30 mouse cellular contexts compared by ENCODE assay signal in genomic region chr7:120941214-120941613, GRCm38 (mm10). TPM values are rescaled to one million over a fixed set of nuclear protein-coding genes. Genes with fewer than 3 reads are reported as not detected.
DNase-seq lines count a peak whose midpoint lies in the region; TF ChIP-seq lines count a peak whose summit lies in the region.
"Had no signal": no experiment of that assay in that cellular context is flagged by ENCODE, and none has a peak within 500 bp of the region (broad histone marks: within the 10 kb centered on the region; RNA-seq: fewer than 3 reads in every experiment).

No protein-coding gene starts in this region.

- H3K27me3 ChIP-seq in cerebellum, adult 2 months (ENCODE audit: control insufficient read depth, insufficient read depth, low read length) = no peaks in the 10 kb centered on the region
- H3K27me3 ChIP-seq: CH12.LX; embryonic facial prominence, embryonic 13.5 days; embryonic facial prominence, embryonic 15.5 days; forebrain, embryonic 12.5 days; Patski had no signal

- peak overlapping the region; percentile 23 for H3K27ac ChIP-seq in cerebellum, adult 2 months (ENCODE audit: insufficient read depth, low read length)
- peak overlapping the region; percentile 76 for H3K27ac ChIP-seq in layer of hippocampus, adult 2 months
- no peak overlapping the region for H3K27ac ChIP-seq in cortical plate, adult 2 months (ENCODE audit: insufficient read depth, low read length)
- H3K27ac ChIP-seq: embryonic facial prominence, embryonic 13.5 days; embryonic facial prominence, embryonic 15.5 days; forebrain, embryonic 10.5 days; forebrain, embryonic 12.5 days had no signal

- TF ChIP-seq CTCF in cerebellum, adult 2 months (IDR thresholded peaks at IDR 0.05; ENCODE audit: borderline replicate concordance, insufficient read depth, low read depth, low read length) = no peak
- no peak for TF ChIP-seq CTCF in layer of hippocampus, adult 2 months (conservative IDR thresholded peaks at IDR 0.05)
- no peak for TF ChIP-seq CTCF in cortical plate, adult 2 months (IDR thresholded peaks at IDR 0.05; ENCODE audit: extremely low read depth, insufficient read depth, low read length)

- no peak for DNase-seq in cerebellum, adult 2 months
- no peak for DNase-seq in cerebellum, postnatal 4 days (ENCODE audit: low spot score in 2 of 2)
- peak; percentile 29 for DNase-seq in kidney, adult 18-20 months
- no peak for DNase-seq in kidney, adult 11 months
- DNase-seq in layer of hippocampus, adult 2 months (ENCODE audit: low spot score in 2 of 2) = no peak
- no peak for DNase-seq in layer of hippocampus, postnatal 36 days
- DNase-seq: adrenal gland, adult 8-10 months; adrenal gland, postnatal 14 days; adrenal gland, postnatal 36 days; B cell, adult 2 months; cerebellum, adult 11-12 months; cerebellum, adult 8-10 months; cerebellum, adult 9-11 months; cerebellum, postnatal 14 days; cerebellum, postnatal 36 days; embryo, embryonic 11 days had no signal

- WGBS in cerebellum, adult 2 months = 93% methylated on average over 6 of the region's 6 CpGs

- H3K4me3 ChIP-seq in cerebellum, adult 2 months (replicated peaks; ENCODE audit: insufficient read depth, low read depth, low read length) = peak overlapping the region; percentile 19
- peak overlapping the region; percentile 30 for H3K4me3 ChIP-seq in layer of hippocampus, adult 2 months
- H3K4me3 ChIP-seq in cortical plate, adult 2 months (ENCODE audit: insufficient read depth, low read length) = peak overlapping the region; percentile 30
- H3K4me3 ChIP-seq: embryonic facial prominence, embryonic 13.5 days; embryonic facial prominence, embryonic 15.5 days; erythroblast, embryonic 14.5 days; forebrain, embryonic 10.5 days; forebrain, embryonic 12.5 days had no signal

- no peak for TF ChIP-seq POLR2A in cerebellum, adult 2 months (IDR thresholded peaks at IDR 0.05; ENCODE audit: borderline replicate concordance, insufficient read depth, low read length)
- no peak for TF ChIP-seq POLR2A in cortical plate, adult 2 months (IDR thresholded peaks at IDR 0.05; ENCODE audit: extremely low read depth, insufficient read depth, low read length)

- H3K4me1 ChIP-seq in cerebellum, adult 2 months (ENCODE audit: control insufficient read depth, insufficient read depth, low read length) = no peaks in the 10 kb centered on the region
- peaks cover 3% of the 10 kb centered on the region for H3K4me1 ChIP-seq in cortical plate, adult 2 months (ENCODE audit: control insufficient read depth, insufficient read depth, low read length)
- H3K4me1 ChIP-seq: embryonic facial prominence, embryonic 13.5 days; embryonic facial prominence, embryonic 15.5 days; forebrain, embryonic 10.5 days; forebrain, embryonic 12.5 days had no signal

RNA-seq across cellular contexts. Expression of gene Polr3e, which starts 23.7 kb away (rescaled TPM):
- polyA plus RNA-seq in cerebellum, adult 2 months (2012; rRNA removed) = 27.2 and 28.9 TPM in 2 replicates
- 10 to 100 TPM; 26.3 to 27.0 TPM for total RNA-seq in layer of hippocampus, adult 2 months (2021)
- total RNA-seq in layer of hippocampus, postnatal 36 days (2021) = 10 to 100 TPM; 25.7 to 26.6 TPM
- polyA plus RNA-seq in cortical plate, adult 2 months (2012; rRNA removed) = 25.9 and 28.0 TPM in 2 replicates

RNA-seq across cellular contexts. Expression of gene Cdr2, which starts 40.9 kb away (rescaled TPM):
- polyA plus RNA-seq in cerebellum, adult 2 months (2012; rRNA removed) = 41.7 and 50.2 TPM in 2 replicates
- total RNA-seq in layer of hippocampus, adult 2 months (2021) = 1 to 10 TPM; 3.6 to 4.4 TPM
- 1 to 10 TPM; 4.6 to 5.6 TPM for total RNA-seq in layer of hippocampus, postnatal 36 days (2021)
- polyA plus RNA-seq in cortical plate, adult 2 months (2012; rRNA removed) = 14.6 and 17.5 TPM in 2 replicates

RNA-seq across cellular contexts. Expression of gene Mfsd13b, which starts 41.1 kb away (rescaled TPM):
- 0.54 and 0.61 TPM in 2 replicates for polyA plus RNA-seq in cerebellum, adult 2 months (2012; rRNA removed)
- 1 to 10 TPM; 1.2 to 1.8 TPM for total RNA-seq in layer of hippocampus, adult 2 months (2021)
- total RNA-seq in layer of hippocampus, postnatal 36 days (2021) = 1 to 10 TPM; 1.8 to 2.0 TPM
- 0.40 TPM in 2 replicates for polyA plus RNA-seq in cortical plate, adult 2 months (2012; rRNA removed)
- total RNA-seq: adrenal gland, adult 18-20 months; adrenal gland, postnatal 14 days; adrenal gland, postnatal 36 days; CH12.LX had no signal
- polyA plus RNA-seq: activated CD4-positive, CD25-positive, alpha-beta regulatory T cell, adult 4 months; CD4-positive, CD25-positive, alpha-beta regulatory T cell, adult 4 months; embryonic facial prominence, embryonic 11.5 days; erythroblast, embryonic 14.5 days; forebrain, embryonic 16.5 days; G1E had no signal
